Mouse (Mus musculus): ENCODE results near the gene Rps6ka2.

DNA sequence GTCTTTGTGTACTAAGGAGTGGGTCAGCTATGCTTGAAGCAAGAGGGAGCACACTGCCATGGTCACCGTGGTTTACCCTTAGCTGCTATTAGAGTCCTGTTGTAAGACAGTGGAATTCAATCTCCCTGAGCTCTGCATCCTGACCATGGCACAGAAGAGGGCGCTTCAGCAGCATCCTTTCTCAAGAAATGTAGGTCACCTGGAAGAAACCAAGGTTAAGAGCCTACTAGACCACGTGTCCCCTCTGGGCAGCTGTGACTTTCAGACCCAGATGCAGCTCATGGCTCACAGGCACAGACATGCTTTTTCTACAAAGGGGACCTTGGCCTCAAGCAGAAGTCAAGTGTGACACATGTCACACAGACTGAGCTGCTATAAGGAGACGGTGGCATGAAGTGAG lies 27.5 kb upstream of the Rps6ka2 start:
- TF ChIP-seq ZNF384 (IDR thresholded peaks at IDR 0.05; ENCODE audit: low read depth, low read length) = no peak
- no peak for TF ChIP-seq HCFC1 (IDR thresholded peaks at IDR 0.05; ENCODE audit: borderline replicate concordance, insufficient read depth, low read length)
